Mouse (Mus musculus) embryo, embryonic 10 days (tissue): ENCODE data around the gene Srsf7.

Experiments
- DNase-seq: peaks from one replicate; pipeline ENCODE4 v3.0.0-alpha.2; 2015; ENCODE audit warnings: low spot score

The Srsf7 gene

DNA sequence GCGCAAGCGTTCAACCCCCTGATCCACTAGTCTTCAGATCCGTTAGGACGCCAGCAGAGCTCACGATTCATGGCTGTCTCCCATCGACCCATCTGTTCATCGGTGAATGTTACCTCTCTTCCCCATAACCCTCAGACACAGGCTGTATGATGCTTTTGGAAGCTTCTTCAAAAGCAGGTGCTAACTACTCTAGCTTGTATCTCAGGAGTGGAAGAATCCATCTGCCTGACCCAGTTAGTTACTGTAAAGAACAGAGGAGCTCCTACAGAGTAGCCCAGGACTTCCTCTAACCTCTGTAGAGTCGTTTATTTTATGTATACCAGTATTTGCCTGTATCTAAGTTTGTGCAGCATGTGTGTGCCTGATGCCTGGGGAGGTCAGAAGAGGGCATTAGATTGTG, 50.2 kb downstream of the Srsf7 start:
- no peak for DNase-seq

DNA sequence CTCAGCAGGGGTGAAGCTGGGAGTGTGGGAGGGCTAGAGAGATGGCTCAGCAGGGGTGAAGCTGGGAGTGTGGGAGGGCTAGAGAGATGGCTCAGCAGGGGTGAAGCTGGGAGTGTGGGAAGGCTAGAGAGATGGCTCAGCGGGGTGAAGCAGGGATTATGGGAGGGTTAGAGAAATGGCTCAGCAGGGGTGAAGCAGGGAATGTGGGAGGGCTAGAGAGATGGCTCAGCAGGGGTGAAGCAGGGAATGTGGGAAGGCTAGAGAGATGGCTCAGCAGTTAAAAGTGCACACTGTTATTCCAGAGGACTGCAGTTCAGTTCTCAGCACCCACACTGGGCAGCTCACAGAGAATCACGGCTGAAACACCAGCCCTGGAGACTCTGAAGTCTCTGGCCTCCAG, 53.5 kb downstream of the Srsf7 start:
- DNase-seq, result no peak

DNA sequence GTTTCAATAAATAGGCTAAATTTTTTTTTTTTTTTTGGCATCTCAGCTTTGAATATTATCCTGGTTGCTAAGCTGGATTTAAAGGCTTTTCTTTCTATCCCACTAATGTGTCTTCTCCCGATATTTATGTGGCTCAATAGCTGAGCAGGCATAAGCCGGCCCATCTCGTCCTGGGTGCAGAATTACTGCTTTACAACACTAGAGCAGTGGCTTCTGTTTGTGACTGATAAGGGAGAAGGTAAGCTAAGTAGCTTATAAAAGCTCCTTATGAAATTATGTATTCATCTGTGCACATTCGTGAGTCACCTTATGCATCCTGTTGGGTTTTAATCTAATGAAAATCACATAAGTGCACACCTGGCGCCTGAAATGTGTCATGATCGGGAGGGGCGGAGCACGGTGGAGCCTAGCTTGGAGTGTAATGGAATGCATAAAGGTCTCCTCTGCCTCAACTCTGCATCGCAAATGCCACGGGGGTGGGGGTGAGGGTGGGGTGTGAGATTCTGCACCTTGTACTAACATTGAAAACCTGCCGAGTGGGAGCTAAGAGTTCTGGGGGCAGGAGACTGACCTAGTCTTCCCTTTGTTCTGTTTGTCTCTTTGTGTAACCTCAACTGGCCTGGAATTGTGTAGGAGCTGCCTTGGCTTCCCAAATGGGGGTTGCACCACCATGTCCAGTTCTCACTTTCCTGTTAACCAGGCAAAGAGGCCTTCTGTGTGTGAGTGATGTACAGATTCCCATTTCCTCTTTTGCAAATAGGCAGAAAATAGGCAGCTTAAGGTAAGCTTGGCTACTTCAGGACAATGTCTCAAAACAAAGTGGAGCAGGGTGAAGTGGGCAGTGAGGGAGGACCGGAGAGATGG, 54.1 kb downstream of the Srsf7 start:
- DNase-seq, result no peak

DNA sequence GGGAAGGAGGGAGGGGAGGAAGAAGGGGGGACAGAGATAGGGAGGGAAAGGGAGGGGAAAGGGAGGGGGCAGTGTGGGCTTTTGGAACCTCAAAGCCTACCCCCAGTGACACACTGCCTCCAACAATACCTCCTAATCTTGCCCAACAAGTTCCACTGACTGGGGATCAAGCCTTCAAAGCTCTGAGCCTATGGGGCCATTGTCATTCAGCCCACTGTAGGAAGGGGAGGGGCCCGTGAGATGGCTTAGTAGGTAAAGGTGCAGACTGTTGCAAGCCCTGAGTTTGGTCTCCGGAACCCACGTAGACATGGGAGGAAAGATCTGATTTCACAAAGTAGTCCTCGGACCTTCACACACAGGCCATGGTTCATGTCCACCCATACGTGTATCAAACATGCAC, 55.8 kb downstream of the Srsf7 start:
- no peak for DNase-seq
